ENCODE assay signal across 8 mouse cellular contexts in the genomic region with DNA sequence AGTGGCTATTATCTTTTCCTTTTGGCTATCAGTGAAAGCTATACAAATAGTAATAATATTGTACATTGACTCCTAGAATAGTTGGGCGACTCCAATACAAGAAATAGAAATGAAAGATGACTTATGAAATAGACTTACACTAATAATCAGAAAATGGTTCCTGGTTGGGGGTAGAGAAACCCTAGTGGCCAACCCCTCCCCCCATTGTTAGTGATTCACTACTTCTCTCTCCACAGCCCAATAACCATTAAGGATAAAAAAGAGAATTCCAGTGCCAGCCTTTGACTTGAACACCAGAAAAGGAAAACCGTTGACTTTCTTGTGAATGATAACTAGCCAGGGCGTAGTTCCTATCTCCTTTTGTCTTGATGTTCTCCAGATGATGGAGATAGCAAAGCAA. TPM values are rescaled to one million over a fixed set of nuclear protein-coding genes. Genes with fewer than 3 reads are reported as not detected.
DNase-seq lines count a peak whose midpoint lies in the region; ATAC-seq and TF ChIP-seq lines count a peak whose summit lies in the region.

No protein-coding gene starts in this region.

- H3K4me2 ChIP-seq in heart, embryonic 12.5 days, result peak overlapping the region; percentile 60

- H3K36me3 ChIP-seq in heart, embryonic 12.5 days, result 0 out of 2 replicates have a peak, but pooled peaks cover 3% of the 10 kb centered on the region
- no peaks in the 10 kb centered on the region for H3K36me3 ChIP-seq in ES-Bruce4 (ENCODE audit: control insufficient read depth, insufficient read depth, low read length, poor library complexity, severe bottlenecking)
- H3K36me3 ChIP-seq in hindbrain, embryonic 10.5 days, result 0 out of 2 replicates have a peak, but pooled peaks cover 6% of the 10 kb centered on the region
- H3K36me3 ChIP-seq in midbrain, embryonic 10.5 days, result peaks cover 6% of the 10 kb centered on the region; the same call in 1 of the 2 replicates

- peak overlapping the region; percentile 81 for H3K4me3 ChIP-seq in heart, embryonic 12.5 days
- H3K4me3 ChIP-seq in ES-Bruce4 (ENCODE audit: low read depth, low read length), result no peak overlapping the region
- H3K4me3 ChIP-seq in hindbrain, embryonic 10.5 days, result peak overlapping the region; percentile 100
- peak overlapping the region; percentile 100 for H3K4me3 ChIP-seq in midbrain, embryonic 10.5 days

- TF ChIP-seq EP300 in ES-Bruce4 (IDR thresholded peaks at IDR 0.05; ENCODE audit: insufficient read depth, low read depth, low read length), result no peak

- H3K27ac ChIP-seq in heart, embryonic 12.5 days (ENCODE audit: poor library complexity, severe bottlenecking), result no peak overlapping the region
- no peak overlapping the region for H3K27ac ChIP-seq in ES-Bruce4 (ENCODE audit: insufficient read depth, low read length)
- peak overlapping the region; percentile 100; the same call in 1 of the 2 replicates for H3K27ac ChIP-seq in hindbrain, embryonic 10.5 days
- H3K27ac ChIP-seq in midbrain, embryonic 10.5 days (replicated peaks), result no peak overlapping the region

- no peak for ATAC-seq in heart, embryonic 12.5 days (ENCODE audit: insufficient number of reproducible peaks, low FRiP score)
- no peak for ATAC-seq in megakaryocyte progenitor cell, adult 5-6 weeks (replicated peaks; ENCODE audit: poor library complexity)

- H3K4me1 ChIP-seq in heart, embryonic 12.5 days (replicated peaks), result peaks cover 30% of the 10 kb centered on the region
- H3K4me1 ChIP-seq in ES-Bruce4 (ENCODE audit: control insufficient read depth, insufficient read depth, low read length), result peaks cover 2% of the 10 kb centered on the region
- peaks cover 65% of the 10 kb centered on the region for H3K4me1 ChIP-seq in hindbrain, embryonic 10.5 days (replicated peaks)
- H3K4me1 ChIP-seq in midbrain, embryonic 10.5 days, result peaks cover 65% of the 10 kb centered on the region

- TF ChIP-seq POLR2A in ES-Bruce4 (IDR thresholded peaks at IDR 0.05; ENCODE audit: insufficient read depth, low read length), result no peak

- no peaks in the 10 kb centered on the region for H3K27me3 ChIP-seq in heart, embryonic 12.5 days (replicated peaks)
- H3K27me3 ChIP-seq in ES-Bruce4 (ENCODE audit: control insufficient read depth, insufficient read depth, low read length, poor library complexity, severe bottlenecking), result peaks cover 4% of the 10 kb centered on the region; the same call in 1 of the 2 replicates
- no peaks in the 10 kb centered on the region for H3K27me3 ChIP-seq in hindbrain, embryonic 10.5 days (ENCODE audit: insufficient read depth, poor library complexity, severe bottlenecking)
- H3K27me3 ChIP-seq in midbrain, embryonic 10.5 days (ENCODE audit: low read depth, poor library complexity, severe bottlenecking), result no peaks in the 10 kb centered on the region

- intact Hi-C loops in heart, postnatal 14 days (cut with DNase I), result loop anchor here (5.0 kb wide), 2 partner anchors 35 to 225 kb away; partner anchors contain the start of gene 9930021J03Rik
- intact Hi-C loops in left cerebral cortex, postnatal 10 days (cut with DNase I), result loop anchor here (5.0 kb wide), 1 partner anchor 85 kb away; no protein-coding TSS in a partner anchor

- no peak for TF ChIP-seq CTCF in ES-Bruce4 (IDR thresholded peaks at IDR 0.05; ENCODE audit: low read depth, low read length)

- H3K9ac ChIP-seq in heart, embryonic 12.5 days, result no peak overlapping the region
- H3K9ac ChIP-seq in ES-Bruce4 (ENCODE audit: low read depth, poor library complexity, severe bottlenecking), result 0 out of 2 replicates have a peak overlapping the region, but pooled peaks have one; percentile 97

- no peaks in the 10 kb centered on the region for H3K9me3 ChIP-seq in heart, embryonic 12.5 days (replicated peaks)
- no peaks in the 10 kb centered on the region for H3K9me3 ChIP-seq in ES-Bruce4 (replicated peaks; ENCODE audit: control insufficient read depth, insufficient read depth, low read length, poor library complexity, severe bottlenecking)
- no peaks in the 10 kb centered on the region for H3K9me3 ChIP-seq in hindbrain, embryonic 10.5 days
- H3K9me3 ChIP-seq in midbrain, embryonic 10.5 days (replicated peaks), result no peaks in the 10 kb centered on the region

- no peak for DNase-seq in heart, postnatal 14 days
- DNase-seq in hindbrain, embryonic 10.5 days (ENCODE audit: low spot score), result no peak
- DNase-seq in midbrain, embryonic 10.5 days (ENCODE audit: low spot score), result no peak
- no peak for DNase-seq in left cerebral cortex, postnatal 10 days (ENCODE audit: extremely low spot score in 1 of 2, low spot score in 2 of 2)
- DNase-seq in spleen, postnatal 10 days (ENCODE audit: low spot score in 2 of 2), result no peak

- WGBS in heart, embryonic 12.5 days, result 56% methylated on average over 3 of the region's 3 CpGs
- WGBS in hindbrain, embryonic 10.5 days, result 63% methylated on average over 3 of the region's 3 CpGs
- 66% methylated on average over 3 of the region's 3 CpGs for WGBS in midbrain, embryonic 10.5 days

RNA-seq across cellular contexts. Expression of gene Uhrf2, which starts 1.9 kb away (rescaled TPM):
- polyA plus RNA-seq in heart, embryonic 12.5 days (2016; fragmentation: Nextera tagmentation; extraction: Ambion mirVana), result 61.6 and 68.4 TPM in 2 replicates
- total RNA-seq in heart, postnatal 14 days (2021), result 10 to 100 TPM; 27.4 to 28.9 TPM
- polyA plus RNA-seq in ES-Bruce4 (2011; ENCODE audit: insufficient read depth, insufficient read length, low read depth, missing spikeins), result 104 and 107 TPM in 2 replicates
- polyA plus RNA-seq in hindbrain, embryonic 10.5 days (2016; fragmentation: Nextera tagmentation; extraction: Ambion mirVana), result 66.8 and 83.7 TPM in 2 replicates
- polyA plus RNA-seq in midbrain, embryonic 10.5 days (2016; fragmentation: Nextera tagmentation; extraction: Ambion mirVana), result 80.3 and 82.0 TPM in 2 replicates
- 10 to 100 TPM; 43.6 to 47.4 TPM for total RNA-seq in left cerebral cortex, postnatal 10 days (2021)
- 83.9 and 91.4 TPM in 2 replicates for total RNA-seq in megakaryocyte progenitor cell, adult 5-6 weeks (2015)
- total RNA-seq in megakaryocyte progenitor cell, adult 5-6 weeks (2017), result 58.5 and 84.4 TPM in 2 replicates

RNA-seq across cellular contexts. Expression of gene Trpd52l3, which starts 28.6 kb away (rescaled TPM):
- not detected in 2 replicates for polyA plus RNA-seq in heart, embryonic 12.5 days (2016; fragmentation: Nextera tagmentation; extraction: Ambion mirVana)
- not detected for total RNA-seq in heart, postnatal 14 days (2021)
- not detected in 2 replicates for polyA plus RNA-seq in ES-Bruce4 (2011; ENCODE audit: insufficient read depth, insufficient read length, low read depth, missing spikeins)
- polyA plus RNA-seq in hindbrain, embryonic 10.5 days (2016; fragmentation: Nextera tagmentation; extraction: Ambion mirVana), result not detected in 2 replicates
- not detected in 2 replicates for polyA plus RNA-seq in midbrain, embryonic 10.5 days (2016; fragmentation: Nextera tagmentation; extraction: Ambion mirVana)
- not detected for total RNA-seq in left cerebral cortex, postnatal 10 days (2021)
- not detected in 2 replicates for total RNA-seq in megakaryocyte progenitor cell, adult 5-6 weeks (2015)
- not detected in 2 replicates for total RNA-seq in megakaryocyte progenitor cell, adult 5-6 weeks (2017)
